Mouse (Mus musculus) hindbrain, embryonic 11.5 days (tissue): ENCODE data around the gene Mlana. TPM values are rescaled to one million over a fixed set of nuclear protein-coding genes. Genes with fewer than 3 reads are reported as not detected.

Experiments
- ATAC-seq: fragments of 200-750 bp; cut with Nextera tagmentation; 2 replicates; pipeline ENCODE4 v1.8.0; 2017; ENCODE audit warnings: mild to moderate bottlenecking, moderate TSS enrichment, moderate library complexity; ENCODE audit not compliant: low FRiP score
- DNase-seq: peaks from one replicate; pipeline ENCODE4 v3.0.0-alpha.2; 2015; ENCODE audit warnings: low spot score
- H3K27ac ChIP-seq: fragments of 300-500 bp; sonication (generic); 2 replicates; pipeline ENCODE4 v1.5.1; 2014; ENCODE audit warnings: mild to moderate bottlenecking, low read depth, low read length
- H3K27me3 ChIP-seq: fragments of 300-500 bp; sonication (generic); 2 replicates; pipeline ENCODE4 v1.6.1; 2014; ENCODE audit warnings: mild to moderate bottlenecking, low read length, moderate library complexity, mixed read lengths; ENCODE audit not compliant: control insufficient read depth, insufficient read depth
- H3K36me3 ChIP-seq: fragments of 300-500 bp; sonication (generic); 2 replicates; pipeline ENCODE4 v1.6.1; 2014; ENCODE audit warnings: mild to moderate bottlenecking, low read length, moderate library complexity, mixed read lengths; ENCODE audit not compliant: control insufficient read depth, insufficient read depth
- H3K4me1 ChIP-seq: fragments of 300-500 bp; sonication (generic); replicated peaks from 2 replicates; pipeline ENCODE4 v1.6.1; 2014; ENCODE audit warnings: low read length, mixed read lengths; ENCODE audit not compliant: control insufficient read depth, insufficient read depth
- H3K4me2 ChIP-seq: fragments of 300-500 bp; sonication (generic); replicated peaks from 2 replicates; pipeline ENCODE4 v1.6.1; 2014; ENCODE audit warnings: mild to moderate bottlenecking, low read depth, low read length
- H3K4me3 ChIP-seq: fragments of 300-500 bp; sonication (generic); 2 replicates; pipeline ENCODE4 v1.5.1; 2014; ENCODE audit warnings: low read depth, low read length
- H3K9ac ChIP-seq: fragments of 300-500 bp; sonication (generic); 2 replicates; pipeline ENCODE4 v1.6.1; 2014; ENCODE audit warnings: low read depth, low read length
- H3K9me3 ChIP-seq: fragments of 300-500 bp; sonication (generic); 2 replicates; pipeline ENCODE4 v1.6.1; 2016; ENCODE audit warnings: low read length; ENCODE audit not compliant: control insufficient read depth
- WGBS: fragments of 180-500 bp; shearing (Covaris S2); extraction: QIAGEN DNeasy Blood & Tissue Kit; methylation state at CpG from one replicate; pipeline ENCODE4 v1.1.7; 2014; 5-methylcytosine and 5-hydroxymethylcytosine counted together
- polyA plus RNA-seq: library from polyadenylated mRNA; unstranded; fragments of >200 nt; fragmentation: Nextera tagmentation; extraction: Ambion mirVana; gene quantifications from 2 replicates; pipeline ENCODE4 v1.2.1, GENCODE M21; 2014

The Mlana gene
- polyA plus RNA-seq, 1 experiment from 2014 or later = 0.19 TPM

- Histone ChIP-seq H3K36me3 (no peaks in the 10 kb centered on the region), H3K4me3 (no peak overlapping the region), H3K4me2 (no peak overlapping the region), H3K9me3 (no peaks in the 10 kb centered on the region), H3K9ac (no peak overlapping the region), H3K27ac (no peak overlapping the region), H3K4me1 (no peaks in the 10 kb centered on the region), H3K27me3 (no peaks in the 10 kb centered on the region)
- no peak for ATAC-seq
- no peak for DNase-seq
- WGBS = 92% methylated on average over 4 of the region's 4 CpGs
Observed at GRCm38 (mm10) chr19:29658836-29659235, 38.8 kb upstream of the Mlana start.

GRCm38 (mm10) chr19:29659705-29660104, 37.9 kb upstream of the Mlana start:
- H3K27me3 ChIP-seq = no peaks in the 10 kb centered on the region
- H3K9me3 ChIP-seq = no peaks in the 10 kb centered on the region
- no peaks in the 10 kb centered on the region for H3K36me3 ChIP-seq
- no peak overlapping the region for H3K4me2 ChIP-seq
- H3K4me3 ChIP-seq = no peak overlapping the region
- no peak for DNase-seq
- no peaks in the 10 kb centered on the region for H3K4me1 ChIP-seq
- H3K27ac ChIP-seq = no peak overlapping the region
- no peak for ATAC-seq
- no peak overlapping the region for H3K9ac ChIP-seq
- WGBS = 63% methylated on average over 6 of the region's 6 CpGs

- Histone ChIP-seq H3K4me3 (no peak overlapping the region), H3K36me3 (no peaks in the 10 kb centered on the region), H3K27me3 (no peaks in the 10 kb centered on the region), H3K4me1 (no peaks in the 10 kb centered on the region), H3K9me3 (no peaks in the 10 kb centered on the region), H3K27ac (no peak overlapping the region), H3K4me2 (no peak overlapping the region), H3K9ac (no peak overlapping the region)
- DNase-seq (no peak), ATAC-seq (no peak)
- 87% methylated on average over 10 of the region's 10 CpGs for WGBS
Observed at GRCm38 (mm10) chr19:29660835-29661764, 36.5 kb upstream of the Mlana start.

- Histone ChIP-seq H3K27me3 (no peaks in the 10 kb centered on the region), H3K4me2 (no peak overlapping the region), H3K9me3 (no peaks in the 10 kb centered on the region), H3K9ac (no peak overlapping the region), H3K27ac (no peak overlapping the region), H3K4me1 (no peaks in the 10 kb centered on the region), H3K36me3 (no peaks in the 10 kb centered on the region), H3K4me3 (no peak overlapping the region)
- DNase-seq = no peak
- no peak for ATAC-seq
- 86% methylated on average over 6 of the region's 6 CpGs for WGBS
Observed at GRCm38 (mm10) chr19:29661974-29662580, 35.5 kb upstream of the Mlana start.

GRCm38 (mm10) chr19:29663780-29664179, 33.8 kb upstream of the Mlana start:
- Histone ChIP-seq H3K9me3 (no peaks in the 10 kb centered on the region), H3K4me1 (no peaks in the 10 kb centered on the region), H3K9ac (no peak overlapping the region), H3K27me3 (no peaks in the 10 kb centered on the region), H3K4me2 (no peak overlapping the region), H3K27ac (no peak overlapping the region), H3K4me3 (no peak overlapping the region), H3K36me3 (no peaks in the 10 kb centered on the region)
- DNase-seq (no peak), ATAC-seq (no peak)
- WGBS = 69% methylated on average over 8 of the region's 8 CpGs

GRCm38 (mm10) chr19:29664934-29665333, 32.7 kb upstream of the Mlana start:
- no peak for DNase-seq

GRCm38 (mm10) chr19:29666164-29666563, 31.5 kb upstream of the Mlana start:
- Histone ChIP-seq H3K27me3 (no peaks in the 10 kb centered on the region), H3K9me3 (no peaks in the 10 kb centered on the region), H3K9ac (no peak overlapping the region), H3K27ac (no peak overlapping the region), H3K4me1 (no peaks in the 10 kb centered on the region), H3K4me3 (no peak overlapping the region), H3K36me3 (no peaks in the 10 kb centered on the region), H3K4me2 (no peak overlapping the region)
- 79% methylated on average over 4 of the region's 4 CpGs for WGBS
- ATAC-seq (no peak), DNase-seq (no peak)

More at GRCm38 (mm10) chr19:29664934-29665333, 32.7 kb upstream of the Mlana start:
- Histone ChIP-seq H3K9ac (no peak overlapping the region), H3K36me3 (no peaks in the 10 kb centered on the region), H3K4me1 (no peaks in the 10 kb centered on the region), H3K27me3 (no peaks in the 10 kb centered on the region), H3K4me3 (no peak overlapping the region), H3K27ac (no peak overlapping the region), H3K9me3 (no peaks in the 10 kb centered on the region), H3K4me2 (no peak overlapping the region)
- ATAC-seq = no peak
- WGBS = 81% methylated on average over 5 of the region's 5 CpGs

GRCm38 (mm10) chr19:29666965-29667594, 30.5 kb upstream of the Mlana start:
- Histone ChIP-seq H3K9me3 (no peaks in the 10 kb centered on the region), H3K27ac (no peak overlapping the region), H3K4me1 (no peaks in the 10 kb centered on the region), H3K4me2 (no peak overlapping the region), H3K9ac (no peak overlapping the region), H3K36me3 (no peaks in the 10 kb centered on the region), H3K27me3 (no peaks in the 10 kb centered on the region), H3K4me3 (no peak overlapping the region)
- ATAC-seq = no peak
- WGBS = 83% methylated on average over 5 of the region's 5 CpGs
- DNase-seq = no peak
